Mouse (Mus musculus) activated CD4-positive, CD25-positive, alpha-beta regulatory T cell (primary cell): Measurements from ENCODE around the gene Gtf2a1. TPM values are rescaled to one million over a fixed set of nuclear protein-coding genes. Genes with fewer than 3 reads are reported as not detected.

Experiments used
- polyA plus RNA-seq, 2 experiments: library from polyadenylated mRNA; unstranded; fragments of 100-300 nt; shearing (Covaris generic); gene quantifications; one replicate each; pipeline ENCODE4 v1.2.1; 2017

Gene Gtf2a1
- polyA plus RNA-seq = 10 to 100 TPM; 20.1 to 25.9 TPM

DNA sequence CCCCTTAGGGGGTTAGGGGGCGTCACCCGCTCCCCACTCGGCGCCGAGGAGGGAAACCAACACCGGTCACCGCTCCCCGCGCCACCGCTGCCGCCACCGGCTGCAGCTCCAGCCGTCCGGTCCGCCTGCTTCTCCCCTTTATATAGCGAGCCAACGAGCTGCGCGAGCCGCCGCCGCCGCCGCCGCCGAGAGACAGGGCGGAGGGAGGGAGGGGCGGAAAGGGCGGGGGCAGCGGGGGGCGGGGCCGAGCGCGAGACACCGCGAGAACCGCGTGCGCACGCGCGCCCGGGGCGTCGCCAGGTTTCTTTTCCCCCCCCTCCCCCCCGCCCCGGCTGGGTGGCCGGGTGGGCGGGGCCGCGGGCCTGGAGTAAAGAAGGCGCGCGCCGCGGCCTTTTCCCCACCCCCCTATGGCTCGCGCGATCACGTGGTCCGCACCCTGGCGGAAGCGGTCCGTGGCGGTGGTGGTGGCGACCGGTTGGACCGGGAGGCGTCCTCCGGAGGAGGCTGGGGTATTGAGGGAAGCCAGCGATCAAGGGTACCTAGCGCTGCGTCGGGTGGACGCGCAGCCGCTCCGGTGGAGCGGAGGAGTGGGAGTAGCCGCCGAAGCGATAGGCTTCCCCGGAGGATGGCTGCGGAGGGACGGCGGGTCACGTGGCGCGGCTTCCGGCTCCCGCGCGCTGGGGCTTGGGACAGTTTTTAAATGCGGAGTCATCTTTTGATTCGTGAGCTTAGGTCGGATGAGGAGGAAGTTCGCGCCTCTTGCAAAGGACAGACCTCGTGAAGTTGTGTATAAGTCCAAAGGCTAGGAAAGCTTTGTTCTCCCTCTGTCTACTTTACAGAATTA is at the start of gene Gtf2a1:
Gene Gtf2a1, minus strand, starts transcription at position 641 of the 844 bp plus-strand sequence.

Other genes with a start within 250 kb of the Gtf2a1 start
- gene Cep128, start 206.1 kb downstream of the Gtf2a1 start, polyA plus RNA-seq = 1 to 10 TPM; 6.2 to 6.4 TPM
- gene Tshr, start 205.9 kb downstream of the Gtf2a1 start, polyA plus RNA-seq = not detected
- 1 to 10 TPM; 1.0 to 3.2 TPM for gene Ston2, start 197.9 kb upstream of the Gtf2a1 start, polyA plus RNA-seq